Mouse (Mus musculus) neutrophil, adult 5-6 weeks (primary cell): ENCODE measurements around the gene Dpyd. TPM values are rescaled to one million over a fixed set of nuclear protein-coding genes. Genes with fewer than 3 reads are reported as not detected.

Source experiments
- ATAC-seq: fragments of 151-379, 151-347 bp; 2 replicates; pipeline ENCODE4 v1.8.0; 2017; ENCODE audit warnings: mild to moderate bottlenecking, moderate TSS enrichment; ENCODE audit not compliant: insufficient number of reproducible peaks, poor library complexity, low FRiP score, severe bottlenecking; ENCODE audit errors: extremely low read depth
- total RNA-seq: library from RNA; stranded (forward); fragments of 200-1000 nt; gene quantifications from 2 replicates; pipeline ENCODE4 v1.2.3, GENCODE M21; 2017

Gene Dpyd
- total RNA-seq = not detected in 2 replicates

DNA sequence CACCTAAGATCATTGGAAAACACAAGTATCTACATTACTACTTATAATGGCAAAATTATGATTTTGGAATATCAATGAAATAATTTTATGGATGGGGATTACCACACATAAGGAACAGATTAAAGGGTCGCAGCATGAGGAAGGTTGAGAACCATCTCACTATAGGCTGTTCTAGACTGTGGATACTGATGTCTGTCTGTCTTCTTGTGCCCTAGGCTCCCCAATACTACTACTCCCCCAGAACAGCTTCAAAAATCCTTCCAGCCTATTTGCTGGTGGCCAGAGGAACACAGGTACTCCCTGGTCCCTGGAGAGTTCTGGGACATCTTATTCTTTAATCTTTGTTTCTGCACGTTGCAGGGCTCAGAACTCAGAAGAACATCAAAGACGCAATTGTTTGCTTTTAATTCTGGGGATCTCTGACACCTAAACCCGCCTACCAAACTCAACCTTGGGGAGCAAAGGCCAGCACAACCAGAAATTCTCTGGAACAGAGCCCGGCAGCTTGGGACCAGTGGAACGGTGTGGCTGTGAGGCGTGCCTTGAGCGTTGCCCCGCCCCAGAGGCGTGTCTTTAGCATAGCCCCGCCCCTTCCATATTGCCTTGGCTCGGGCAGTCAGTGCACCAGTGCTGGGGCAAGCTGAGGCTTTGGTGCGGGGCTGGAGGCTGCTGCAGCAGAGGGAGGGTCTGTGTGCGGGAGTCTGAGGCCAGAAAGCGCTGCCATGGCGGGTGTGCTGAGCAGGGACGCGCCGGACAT lies at the start of gene Dpyd:
Dpyd (plus strand) TSS at position 576 of the 757 bp plus-strand sequence.
- ATAC-seq = no peak

GRCm38 (mm10) chr3:118537676-118538075 lies 24.3 kb upstream of the Dpyd start:
- no peak for ATAC-seq

DNA sequence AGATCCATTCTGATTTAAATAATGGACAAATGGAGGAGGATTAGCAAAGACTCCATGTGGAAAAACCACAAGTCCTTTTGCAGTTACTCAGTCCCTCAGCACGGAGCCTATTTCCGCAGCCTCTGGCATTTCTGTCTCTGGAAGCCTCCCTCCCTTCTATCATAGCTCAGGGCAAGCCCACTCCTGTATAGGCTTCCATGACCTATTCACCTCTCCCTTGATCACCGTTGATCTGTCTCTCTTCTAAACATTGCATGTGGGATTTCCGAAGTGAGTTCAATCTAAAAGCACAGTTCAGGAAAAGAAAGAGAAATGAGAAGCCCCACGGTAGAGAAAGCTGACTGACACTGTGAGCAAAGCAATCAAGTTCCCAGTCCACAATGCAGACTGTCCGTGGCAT lies 20.2 kb upstream of the Dpyd start:
- no peak for ATAC-seq

DNA sequence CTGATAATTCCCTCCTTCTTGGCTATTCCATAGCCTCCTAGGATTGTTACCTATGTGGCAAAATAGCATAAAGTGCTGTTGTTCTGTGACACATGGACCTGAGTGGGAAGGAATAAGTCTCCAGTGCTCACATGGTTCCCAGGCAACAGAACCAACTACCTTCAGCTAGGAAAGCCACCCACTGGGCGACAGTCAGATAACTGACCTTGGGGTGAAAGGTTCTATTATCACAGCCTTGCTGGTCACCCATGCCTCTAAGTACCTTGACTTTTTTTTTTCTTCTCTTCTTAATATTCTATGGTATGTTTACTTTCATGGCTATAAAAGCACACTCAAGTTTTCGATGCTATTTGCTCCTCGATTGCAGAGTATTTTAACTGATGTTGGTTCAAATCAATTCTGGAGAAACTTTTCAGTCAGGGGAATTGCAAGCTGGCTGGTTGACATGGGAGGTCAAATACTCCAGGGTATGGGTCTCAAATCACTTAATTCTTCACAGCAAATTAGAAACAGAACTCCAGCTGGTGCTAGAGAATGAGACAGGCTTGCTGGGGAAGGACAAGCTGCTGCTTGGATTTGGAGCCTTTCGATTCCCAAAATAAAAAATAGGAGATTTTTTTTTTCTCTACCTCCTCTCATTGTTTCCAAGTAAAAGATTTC lies 14.2 kb upstream of the Dpyd start:
- ATAC-seq = no peak

- ATAC-seq = no peak
Observed at GRCm38 (mm10) chr3:118557605-118558004, 4.3 kb upstream of the Dpyd start.

DNA sequence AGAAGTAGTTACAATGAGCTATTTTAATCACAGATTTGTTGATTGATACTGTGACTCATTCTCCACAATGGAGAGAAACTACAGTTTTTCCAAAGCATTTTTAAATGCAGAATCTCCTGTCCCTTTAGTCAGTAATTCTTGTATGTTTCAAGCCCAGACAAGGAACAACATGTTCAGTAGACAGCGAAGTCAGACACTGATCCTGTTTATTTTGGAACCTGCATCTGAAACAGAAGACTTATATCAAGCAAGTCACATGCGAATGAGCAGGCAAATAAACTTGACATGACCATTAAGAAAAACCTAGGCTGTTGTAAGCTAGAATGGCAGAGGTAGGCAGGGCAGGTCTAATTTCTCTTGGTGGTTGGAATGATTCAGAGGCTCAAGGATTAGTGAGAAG lies 2.0 kb upstream of the Dpyd start:
- no peak for ATAC-seq

DNA sequence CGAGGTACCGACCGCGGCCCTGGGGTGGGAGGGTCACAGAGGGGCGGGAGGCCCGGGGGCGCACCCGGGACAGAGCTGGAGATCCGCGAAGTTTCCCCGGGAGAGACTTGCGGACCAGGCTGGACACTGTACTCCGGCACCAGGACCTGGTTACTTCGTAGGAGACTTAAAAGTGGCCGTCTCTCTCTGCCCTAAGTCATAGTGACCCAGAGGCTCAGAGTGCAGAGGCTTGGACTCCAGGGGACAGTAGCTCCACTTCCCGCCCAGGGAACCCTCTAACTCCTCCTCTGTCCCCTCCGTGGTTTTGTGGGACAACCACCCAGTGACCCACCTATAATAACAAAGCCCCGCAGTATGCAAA lies 362 bp downstream of the Dpyd start:
- no peak for ATAC-seq

DNA sequence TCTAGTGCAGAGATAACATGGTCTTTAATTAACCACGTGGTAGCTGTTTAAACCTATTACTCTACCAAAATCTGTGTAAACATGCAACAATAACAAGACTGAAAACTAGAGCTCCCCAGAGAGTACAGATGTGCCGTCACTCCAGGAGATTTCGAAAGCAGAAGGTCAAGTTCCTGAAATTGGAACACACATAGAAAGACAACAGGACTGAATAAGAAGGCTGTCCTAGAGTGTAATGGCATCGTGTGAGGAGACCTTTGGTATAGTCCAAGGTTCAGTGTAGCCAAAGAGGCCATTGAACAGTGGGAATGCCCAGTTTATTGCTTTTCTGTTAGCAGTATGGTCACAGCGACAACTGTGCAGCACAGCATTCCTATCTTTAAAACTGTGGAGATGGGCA lies 4.8 kb downstream of the Dpyd start:
- ATAC-seq = no peak

DNA sequence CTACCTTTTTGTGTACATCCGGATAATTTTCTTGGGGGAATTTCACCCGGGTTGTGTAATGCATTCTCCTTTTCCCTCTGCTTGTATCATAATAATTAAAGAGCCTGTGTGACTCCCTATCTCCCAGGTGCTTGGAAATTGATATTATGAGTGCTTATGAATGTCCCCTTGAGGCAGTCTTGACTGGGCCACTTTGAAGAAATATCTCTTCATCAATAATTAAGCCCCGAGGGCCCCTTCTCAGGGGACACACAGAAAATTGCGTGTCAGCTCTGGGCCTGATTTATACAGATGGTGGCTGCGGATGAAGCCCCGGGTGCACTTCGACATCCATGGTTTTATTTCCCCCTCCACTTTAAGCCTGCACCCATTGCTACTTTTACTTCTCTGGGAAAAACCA lies 8.3 kb downstream of the Dpyd start:
- no peak for ATAC-seq

DNA sequence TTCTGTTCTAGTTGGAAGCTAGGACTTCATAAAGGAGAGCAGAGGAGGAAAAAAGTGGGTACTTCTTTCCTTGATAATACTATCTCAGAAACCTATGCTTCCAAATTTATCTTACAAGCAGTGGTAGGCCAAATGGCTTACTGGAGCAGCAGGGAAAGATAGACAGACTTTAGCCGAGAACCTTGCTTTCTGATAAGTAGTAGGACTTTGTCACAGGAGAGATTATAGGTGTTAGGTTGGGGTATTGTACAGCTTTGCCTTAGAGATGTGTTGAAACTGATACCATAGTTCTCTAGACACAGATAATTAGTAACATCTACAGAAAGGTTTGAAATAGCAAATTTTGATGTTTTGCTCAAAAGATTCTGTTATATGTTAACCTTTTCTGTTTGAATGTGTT lies 28.6 kb downstream of the Dpyd start:
- no peak for ATAC-seq

DNA sequence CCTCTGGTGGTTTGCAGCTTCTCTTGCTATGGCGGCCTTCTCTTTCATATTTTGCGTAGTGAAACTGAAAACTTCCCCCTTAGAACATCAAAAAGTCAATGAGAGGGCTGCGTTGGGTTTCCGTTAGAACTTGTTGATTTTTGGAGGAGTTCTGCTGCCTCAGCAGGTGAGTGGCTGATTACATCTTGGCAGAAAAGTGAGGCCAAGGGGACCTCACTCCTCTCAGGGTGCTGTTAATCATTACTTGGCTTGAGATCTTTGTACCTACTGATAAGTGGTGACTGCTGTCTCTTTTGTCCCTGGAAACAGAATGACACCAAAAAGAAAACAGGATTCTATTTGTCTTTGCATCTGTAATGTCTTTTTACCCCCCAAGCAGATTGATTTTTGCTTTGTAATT lies 32.9 kb downstream of the Dpyd start:
- ATAC-seq = no peak

- no peak for ATAC-seq
Observed at GRCm38 (mm10) chr3:118595693-118596092, 33.8 kb downstream of the Dpyd start.

- no peak for ATAC-seq
Observed at GRCm38 (mm10) chr3:118601689-118602640, 40.0 kb downstream of the Dpyd start.

DNA sequence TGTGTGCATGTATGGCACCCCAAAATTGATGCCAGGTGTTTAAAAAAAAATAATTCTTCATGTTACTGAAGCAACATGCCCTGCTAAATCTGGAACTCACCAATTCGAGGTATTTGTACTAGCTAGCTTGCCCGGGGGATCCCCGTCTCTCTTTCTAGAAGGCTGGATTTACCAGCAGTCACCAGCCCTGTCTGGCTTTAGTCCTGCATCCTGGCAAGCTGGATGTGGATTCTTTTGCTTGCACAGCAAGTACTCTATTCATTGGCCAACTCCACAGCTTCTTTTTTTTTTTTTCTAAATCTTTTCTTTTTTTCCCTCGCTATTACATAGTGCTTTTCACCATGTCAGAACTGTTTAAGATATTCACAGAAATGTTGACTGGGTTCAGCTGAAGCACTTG lies 46.8 kb downstream of the Dpyd start:
- no peak for ATAC-seq

DNA sequence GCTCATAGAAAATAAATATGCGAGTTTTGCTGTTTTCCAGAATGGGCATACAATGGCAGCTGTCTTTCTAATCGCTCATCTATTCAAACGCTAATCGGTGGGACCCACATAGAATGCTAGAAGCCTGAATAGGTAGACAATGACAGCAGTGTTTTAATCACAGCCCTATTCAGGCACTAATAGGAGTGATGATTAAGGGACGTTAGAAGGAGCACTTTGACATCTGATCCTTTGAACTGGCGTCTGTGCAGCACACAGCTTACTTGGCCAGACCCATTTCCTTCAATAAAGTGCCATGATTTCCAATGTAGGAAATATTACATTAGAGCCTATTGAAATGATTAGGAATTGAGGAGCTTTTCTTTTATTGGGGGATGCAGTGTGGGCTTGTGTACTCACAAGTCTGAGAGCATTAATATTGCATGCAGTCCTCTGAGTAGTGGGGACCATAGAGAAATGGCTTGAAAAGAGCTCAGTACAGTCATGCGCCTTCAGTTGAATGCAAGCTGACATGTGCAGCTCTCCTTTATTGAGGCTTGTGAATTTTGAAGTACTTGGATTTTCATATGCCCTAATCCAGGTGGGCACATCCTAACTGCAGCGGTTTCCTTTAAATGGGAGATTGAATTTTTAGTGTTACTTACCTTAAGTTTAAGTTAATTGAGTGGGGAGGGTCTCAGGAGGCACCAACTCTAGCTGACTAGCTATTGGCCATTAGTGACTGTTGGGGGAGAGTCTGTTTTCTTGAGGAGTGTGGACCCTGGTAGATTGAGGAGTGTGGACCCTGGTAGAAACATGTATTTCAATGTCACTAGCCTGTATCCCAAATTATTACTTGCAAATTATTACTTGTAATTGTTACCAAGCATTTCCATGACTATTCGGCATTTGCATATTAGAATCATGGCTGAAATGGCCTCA lies 64.8 kb downstream of the Dpyd start:
- ATAC-seq = no peak

- ATAC-seq = no peak
Observed at GRCm38 (mm10) chr3:118629737-118630136, 67.8 kb downstream of the Dpyd start.

DNA sequence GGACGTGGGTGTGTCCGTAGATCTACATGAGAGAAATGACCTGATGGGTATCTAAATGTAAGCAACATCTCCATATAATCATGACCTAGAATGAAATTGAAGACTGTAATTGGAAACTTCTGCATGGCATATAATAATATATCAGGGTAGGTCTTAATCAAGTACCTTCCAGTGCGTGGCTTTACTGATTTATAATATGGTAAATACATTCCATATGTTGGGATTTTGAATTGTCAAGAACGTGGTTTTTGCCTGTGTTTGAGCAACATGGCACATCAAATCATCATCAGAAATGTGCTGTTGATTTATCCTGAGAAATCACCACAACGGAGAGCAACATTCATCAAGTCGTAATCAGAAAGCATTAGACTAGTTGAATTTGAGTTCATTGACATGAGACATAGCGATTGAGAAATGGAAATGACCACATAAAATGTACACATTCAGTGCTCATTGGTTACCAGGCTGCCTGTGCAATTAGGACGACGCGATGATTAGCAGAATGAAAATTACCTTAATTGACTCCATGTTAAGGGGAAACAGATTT lies 84.2 kb downstream of the Dpyd start:
- ATAC-seq = no peak

GRCm38 (mm10) chr3:118663987-118664692 lies 102.2 kb downstream of the Dpyd start:
- ATAC-seq = no peak
